15 mouse cellular contexts compared by ENCODE assay signal in the genomic region with DNA sequence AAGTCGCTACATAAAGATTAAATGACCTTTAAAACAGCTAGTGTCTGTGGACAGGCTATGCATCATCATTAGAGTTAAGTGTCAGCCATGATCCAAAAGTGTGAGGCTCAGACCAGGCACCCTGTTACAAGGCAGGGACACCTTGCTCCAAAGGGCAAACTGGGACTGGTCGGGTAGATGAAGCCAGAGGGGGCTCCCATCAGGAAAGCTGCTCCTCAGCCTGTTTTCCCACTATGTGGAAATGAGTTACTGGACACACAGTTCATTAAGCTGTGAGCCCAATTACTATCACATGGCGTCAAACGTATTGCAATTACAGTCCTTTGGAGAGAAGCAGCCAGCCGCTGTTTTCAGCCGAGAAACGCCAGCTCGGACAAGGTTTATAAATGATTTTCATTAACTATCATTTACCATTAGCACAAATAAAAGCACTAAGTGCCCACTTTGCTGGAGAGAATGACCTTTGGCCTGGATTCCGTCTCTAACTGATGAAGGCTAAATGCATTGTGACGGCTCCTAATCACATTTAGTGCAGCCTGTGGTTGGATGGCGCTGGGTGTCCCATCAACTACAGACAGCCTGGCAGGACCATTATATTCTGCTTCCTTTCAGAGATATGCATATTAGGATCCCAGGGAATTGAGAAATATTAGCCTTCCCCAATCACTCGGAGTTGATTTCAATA.
A peak's percentile ranks its signal among the peaks of the same experiment; 100 is the strongest.
DNase-seq lines count a peak whose midpoint lies in the region; ATAC-seq and TF ChIP-seq lines count a peak whose summit lies in the region.
"Had no signal": no experiment of that assay in that cellular context is flagged by ENCODE, and none has a peak within 500 bp of the region (broad histone marks: within the 10 kb centered on the region; RNA-seq: fewer than 3 reads in every experiment).

No protein-coding gene starts in this region.

- no peak for TF ChIP-seq CTCF in hindbrain, postnatal 0 days (IDR thresholded peaks at IDR 0.05; ENCODE audit: low read depth)

- no peak overlapping the region for H3K9ac ChIP-seq in forebrain, embryonic 14.5 days (ENCODE audit: low read length)
- no peak overlapping the region for H3K9ac ChIP-seq in hindbrain, postnatal 0 days (replicated peaks; ENCODE audit: low read length)
- H3K9ac ChIP-seq in neural tube, embryonic 14.5 days (replicated peaks; ENCODE audit: low read depth, low read length), result no peak overlapping the region
- H3K9ac ChIP-seq: liver, embryonic 12.5 days had no signal

- 28% methylated on average over 12 of the region's 12 CpGs for WGBS in forebrain, embryonic 14.5 days
- 32% methylated on average over 12 of the region's 12 CpGs for WGBS in hindbrain, postnatal 0 days
- whole genome bisulfite sequencing in neural tube, embryonic 14.5 days, result 30% methylated on average over 12 of the region's 12 CpGs

- no peak overlapping the region for H3K4me3 ChIP-seq in forebrain, embryonic 14.5 days (ENCODE audit: low read depth, low read length)
- H3K4me3 ChIP-seq in hindbrain, postnatal 0 days (ENCODE audit: low read length), result no peak overlapping the region
- H3K4me3 ChIP-seq in neural tube, embryonic 14.5 days (ENCODE audit: low read depth, low read length), result no peak overlapping the region
- H3K4me3 ChIP-seq: liver, embryonic 12.5 days had no signal

- no peaks in the 10 kb centered on the region for H3K36me3 ChIP-seq in forebrain, embryonic 14.5 days (ENCODE audit: control insufficient read depth, insufficient read depth, low read length)
- H3K36me3 ChIP-seq in hindbrain, postnatal 0 days (ENCODE audit: insufficient read depth, low read length), result no peaks in the 10 kb centered on the region
- H3K36me3 ChIP-seq in neural tube, embryonic 14.5 days (ENCODE audit: control insufficient read depth, insufficient read depth, low read length), result no peaks in the 10 kb centered on the region
- H3K36me3 ChIP-seq: liver, embryonic 12.5 days had no signal

- 0 out of 2 replicates have a peak, but pooled peaks cover 3% of the 10 kb centered on the region for H3K4me1 ChIP-seq in forebrain, embryonic 14.5 days (ENCODE audit: control insufficient read depth, insufficient read depth, low read length)
- peaks cover 4% of the 10 kb centered on the region for H3K4me1 ChIP-seq in hindbrain, postnatal 0 days (ENCODE audit: insufficient read depth, low read length)
- peaks cover 10% of the 10 kb centered on the region for H3K4me1 ChIP-seq in neural tube, embryonic 14.5 days (ENCODE audit: control insufficient read depth, insufficient read depth, low read length)
- H3K4me1 ChIP-seq: liver, embryonic 12.5 days had no signal

- intact Hi-C loops in left cerebral cortex, postnatal 36 days (cut with DNase I), result no loop called here

- no peaks in the 10 kb centered on the region for H3K27me3 ChIP-seq in forebrain, embryonic 14.5 days (replicated peaks; ENCODE audit: control insufficient read depth, insufficient read depth, low read length)
- H3K27me3 ChIP-seq in hindbrain, postnatal 0 days (ENCODE audit: insufficient read depth, low read length), result no peaks in the 10 kb centered on the region
- H3K27me3 ChIP-seq in neural tube, embryonic 14.5 days (ENCODE audit: control insufficient read depth, insufficient read depth, low read length), result no peaks in the 10 kb centered on the region
- H3K27me3 ChIP-seq: CH12.LX; liver, embryonic 12.5 days had no signal

- H3K27ac ChIP-seq in forebrain, embryonic 14.5 days (ENCODE audit: low read depth, low read length), result no peak overlapping the region
- H3K27ac ChIP-seq in hindbrain, postnatal 0 days, result no peak overlapping the region; the same call in 1 of the 2 replicates
- peak overlapping the region; percentile 55; the same call in 1 of the 2 replicates for H3K27ac ChIP-seq in neural tube, embryonic 14.5 days (ENCODE audit: low read depth, low read length)
- H3K27ac ChIP-seq: liver, embryonic 12.5 days; stomach, postnatal 0 days had no signal

- peak overlapping the region; percentile 28; the same call in 1 of the 2 replicates for H3K4me2 ChIP-seq in forebrain, embryonic 14.5 days (ENCODE audit: low read length)
- H3K4me2 ChIP-seq in hindbrain, postnatal 0 days (ENCODE audit: low read depth, low read length), result peak overlapping the region; percentile 35; the same call in 1 of the 2 replicates
- H3K4me2 ChIP-seq in neural tube, embryonic 14.5 days (ENCODE audit: low read depth, low read length), result peak overlapping the region; percentile 35
- H3K4me2 ChIP-seq: liver, embryonic 12.5 days had no signal

- ATAC-seq in forebrain, embryonic 14.5 days, result peak; percentile 55; the same call in 1 of the 2 replicates
- no peak for ATAC-seq in hindbrain, postnatal 0 days
- ATAC-seq in neural tube, embryonic 14.5 days (ENCODE audit: low read depth), result peak; percentile 56
- no peak for ATAC-seq in inflammation-experienced regulatory T-cells, adult 6 months
- ATAC-seq in erythroid progenitor cell, adult 5-6 weeks (replicated peaks; ENCODE audit: low FRiP score, poor library complexity, severe bottlenecking), result no peak
- ATAC-seq: liver, embryonic 12.5 days; Patski had no signal

- no peaks in the 10 kb centered on the region for H3K9me3 ChIP-seq in forebrain, embryonic 14.5 days (replicated peaks; ENCODE audit: control insufficient read depth, low read length)
- H3K9me3 ChIP-seq in hindbrain, postnatal 0 days (ENCODE audit: low read length), result no peaks in the 10 kb centered on the region
- no peaks in the 10 kb centered on the region for H3K9me3 ChIP-seq in neural tube, embryonic 14.5 days (ENCODE audit: control insufficient read depth, low read length)
- H3K9me3 ChIP-seq: liver, embryonic 12.5 days had no signal

- DNase-seq in embryo, embryonic 10 days (ENCODE audit: low spot score), result peak; percentile 20
- DNase-seq in embryo, embryonic 9.5 days (ENCODE audit: extremely low spot score), result no peak
- peak; percentile 47 for DNase-seq in forebrain, embryonic 14.5 days (ENCODE audit: low spot score)
- peak; percentile 46 for DNase-seq in hindbrain, postnatal 0 days (ENCODE audit: low spot score)
- DNase-seq in left cerebral cortex, postnatal 36 days (ENCODE audit: low spot score in 2 of 2), result no peak
- DNase-seq: cerebellum, adult 2 months; layer of hippocampus, adult 9-11 months; thymus, postnatal 36 days had no signal

Comparison
In these comparisons a context has a peak if more than half of its experiments do, and no peak if none do; other contexts are left out.
1. DNase-seq: peak in embryo, embryonic 10 days (single experiment), forebrain, embryonic 14.5 days (single experiment) and hindbrain, postnatal 0 days (single experiment); none in embryo, embryonic 9.5 days (single experiment) and left cerebral cortex, postnatal 36 days (0 of 2).
2. ATAC-seq: peak in forebrain, embryonic 14.5 days (single experiment) and neural tube, embryonic 14.5 days (single experiment); none in hindbrain, postnatal 0 days (single experiment), inflammation-experienced regulatory T-cells, adult 6 months (single experiment) and erythroid progenitor cell, adult 5-6 weeks (single experiment).
3. Peak in every context shown above with its lines, with median percentiles within 50 percentile points of each other: H3K4me2 ChIP-seq.